Mouse (Mus musculus) E14TG2a.4 (cell line): ENCODE results near the gene Abca8a.

ENCODE experiments used
- CTCF ChIP-seq: conservative IDR thresholded peaks from 2 replicates; pipeline ENCODE4 v1.5.1; 2014; ENCODE audit warnings: low read length
- NANOG ChIP-seq: IDR thresholded peaks from 2 replicates; pipeline ENCODE4 v1.6.1; 2014; ENCODE audit warnings: borderline replicate concordance, low read length, mixed read lengths
- POU5F1 ChIP-seq: IDR thresholded peaks from 2 replicates; pipeline ENCODE4 v1.6.1; 2014; ENCODE audit warnings: low read length, borderline replicate concordance

- TF ChIP-seq CTCF (no peak), POU5F1 (no peak), NANOG (no peak)
These were observed 42.1 kb downstream of the Abca8a start for GRCm38 (mm10) chr11:110053681-110054080.
